Comparison of ENCODE assay signal across 14 mouse cellular contexts in genomic region chr15:92577476-92577875, GRCm38 (mm10).
A peak's percentile ranks its signal among the peaks of the same experiment; 100 is the strongest.
DNase-seq lines count a peak whose midpoint lies in the region; ATAC-seq and TF ChIP-seq lines count a peak whose summit lies in the region.
"Had no signal": no experiment of that assay in that cellular context is flagged by ENCODE, and none has a peak within 500 bp of the region (broad histone marks: within the 10 kb centered on the region; RNA-seq: fewer than 3 reads in every experiment).

No protein-coding gene starts in this region.

- no peak overlapping the region for H3K4me3 ChIP-seq in lung, embryonic 14.5 days (ENCODE audit: low read depth, low read length)
- H3K4me3 ChIP-seq in forebrain, embryonic 14.5 days (ENCODE audit: low read depth, low read length) = no peak overlapping the region
- H3K4me3 ChIP-seq in hindbrain, embryonic 16.5 days (ENCODE audit: low read length) = no peak overlapping the region
- H3K4me3 ChIP-seq in neural tube, embryonic 13.5 days = no peak overlapping the region
- H3K4me3 ChIP-seq: gastrocnemius, adult 2 months; limb, embryonic 15.5 days had no signal

- no peak for TF ChIP-seq CTCF in lung, embryonic 14.5 days (IDR thresholded peaks at IDR 0.05; ENCODE audit: low read depth)

- WGBS in lung, embryonic 14.5 days = 41% methylated on average over 11 of the region's 11 CpGs
- 17% methylated on average over 11 of the region's 11 CpGs for WGBS in forebrain, embryonic 14.5 days
- WGBS in hindbrain, embryonic 16.5 days = 20% methylated on average over 11 of the region's 11 CpGs
- WGBS in neural tube, embryonic 13.5 days = 20% methylated on average over 11 of the region's 11 CpGs

- DNase-seq in lung, embryonic 14.5 days = peak; percentile 53
- DNase-seq in lung, postnatal 25 days (ENCODE audit: low spot score) = no peak
- DNase-seq in forebrain, embryonic 14.5 days (ENCODE audit: low spot score) = peak; percentile 78
- DNase-seq in ovary, postnatal 14 days (ENCODE audit: low spot score) = no peak
- no peak for DNase-seq in thymus, postnatal 10 days (ENCODE audit: low spot score in 2 of 2)
- DNase-seq: cerebellum, postnatal 36 days; gastrocnemius, adult 2 months; kidney, postnatal 25 days had no signal

- H3K9ac ChIP-seq in lung, embryonic 14.5 days = no peak overlapping the region
- no peak overlapping the region for H3K9ac ChIP-seq in forebrain, embryonic 14.5 days (ENCODE audit: low read length)
- H3K9ac ChIP-seq in hindbrain, embryonic 16.5 days (ENCODE audit: low read depth, low read length) = no peak overlapping the region
- no peak overlapping the region for H3K9ac ChIP-seq in neural tube, embryonic 13.5 days
- H3K9ac ChIP-seq: limb, embryonic 15.5 days had no signal

- H3K27ac ChIP-seq in lung, embryonic 14.5 days (ENCODE audit: low read depth) = no peak overlapping the region
- no peak overlapping the region for H3K27ac ChIP-seq in forebrain, embryonic 14.5 days (ENCODE audit: low read depth, low read length)
- H3K27ac ChIP-seq in hindbrain, embryonic 16.5 days (ENCODE audit: low read depth, low read length) = no peak overlapping the region
- no peak overlapping the region for H3K27ac ChIP-seq in neural tube, embryonic 13.5 days (replicated peaks)
- H3K27ac ChIP-seq: gastrocnemius, adult 2 months; limb, embryonic 15.5 days; stomach, postnatal 0 days had no signal

- peaks cover 4% of the 10 kb centered on the region; the same call in 1 of the 2 replicates for H3K4me1 ChIP-seq in lung, embryonic 14.5 days (ENCODE audit: insufficient read depth)
- H3K4me1 ChIP-seq in forebrain, embryonic 14.5 days (ENCODE audit: control insufficient read depth, insufficient read depth, low read length) = peaks cover 17% of the 10 kb centered on the region
- peaks cover 10% of the 10 kb centered on the region for H3K4me1 ChIP-seq in hindbrain, embryonic 16.5 days (ENCODE audit: control insufficient read depth, insufficient read depth, low read depth, low read length)
- peaks cover 34% of the 10 kb centered on the region for H3K4me1 ChIP-seq in neural tube, embryonic 13.5 days (replicated peaks)

- no peaks in the 10 kb centered on the region for H3K36me3 ChIP-seq in lung, embryonic 14.5 days (ENCODE audit: insufficient read depth)
- no peaks in the 10 kb centered on the region for H3K36me3 ChIP-seq in forebrain, embryonic 14.5 days (ENCODE audit: control insufficient read depth, insufficient read depth, low read length)
- H3K36me3 ChIP-seq in hindbrain, embryonic 16.5 days (ENCODE audit: control insufficient read depth, insufficient read depth, low read length) = no peaks in the 10 kb centered on the region
- no peaks in the 10 kb centered on the region for H3K36me3 ChIP-seq in neural tube, embryonic 13.5 days
- H3K36me3 ChIP-seq: limb, embryonic 15.5 days had no signal

- no peak overlapping the region for H3K4me2 ChIP-seq in lung, embryonic 14.5 days
- H3K4me2 ChIP-seq in forebrain, embryonic 14.5 days (ENCODE audit: low read length) = peak overlapping the region; percentile 6; the same call in 1 of the 2 replicates
- H3K4me2 ChIP-seq in hindbrain, embryonic 16.5 days (ENCODE audit: low read length) = peak overlapping the region; percentile 13; the same call in 1 of the 2 replicates
- peak overlapping the region; percentile 16; the same call in 1 of the 2 replicates for H3K4me2 ChIP-seq in neural tube, embryonic 13.5 days
- H3K4me2 ChIP-seq: heart, embryonic 11.5 days; limb, embryonic 15.5 days had no signal

- no peaks in the 10 kb centered on the region for H3K9me3 ChIP-seq in lung, embryonic 14.5 days (ENCODE audit: low read depth, low read length)
- no peaks in the 10 kb centered on the region for H3K9me3 ChIP-seq in forebrain, embryonic 14.5 days (replicated peaks; ENCODE audit: control insufficient read depth, low read length)
- no peaks in the 10 kb centered on the region for H3K9me3 ChIP-seq in hindbrain, embryonic 16.5 days (ENCODE audit: control insufficient read depth, low read length)
- no peaks in the 10 kb centered on the region for H3K9me3 ChIP-seq in neural tube, embryonic 13.5 days
- H3K9me3 ChIP-seq: limb, embryonic 15.5 days had no signal

- ATAC-seq in lung, embryonic 14.5 days (ENCODE audit: insufficient read depth) = no peak
- ATAC-seq in forebrain, embryonic 14.5 days = peak; percentile 61; the same call in 1 of the 2 replicates
- peak; percentile 84 for ATAC-seq in hindbrain, embryonic 16.5 days
- ATAC-seq in neural tube, embryonic 13.5 days (ENCODE audit: low read depth) = no peak; the same call in 1 of the 2 replicates
- ATAC-seq: Patski had no signal

- no peaks in the 10 kb centered on the region for H3K27me3 ChIP-seq in lung, embryonic 14.5 days (ENCODE audit: insufficient read depth, low read length)
- no peaks in the 10 kb centered on the region for H3K27me3 ChIP-seq in forebrain, embryonic 14.5 days (replicated peaks; ENCODE audit: control insufficient read depth, insufficient read depth, low read length)
- no peaks in the 10 kb centered on the region for H3K27me3 ChIP-seq in hindbrain, embryonic 16.5 days (replicated peaks; ENCODE audit: control insufficient read depth, insufficient read depth, low read length)
- peaks cover 14% of the 10 kb centered on the region; the same call in 1 of the 2 replicates for H3K27me3 ChIP-seq in neural tube, embryonic 13.5 days
- H3K27me3 ChIP-seq: limb, embryonic 15.5 days had no signal

Comparison
In these comparisons a context has a peak if more than half of its experiments do, and no peak if none do; other contexts are left out.
1. DNase-seq: peak in lung, embryonic 14.5 days (single experiment) and forebrain, embryonic 14.5 days (single experiment); none in lung, postnatal 25 days (single experiment), ovary, postnatal 14 days (single experiment) and thymus, postnatal 10 days (0 of 2).
2. ATAC-seq: peak in forebrain, embryonic 14.5 days (single experiment) and hindbrain, embryonic 16.5 days (single experiment); none in lung, embryonic 14.5 days (single experiment) and neural tube, embryonic 13.5 days (single experiment).